Comparison of ENCODE assay signal across 9 mouse cellular contexts in genomic region chr10:91883155-91883554, GRCm38 (mm10).
DNase-seq lines count a peak whose midpoint lies in the region; ATAC-seq and TF ChIP-seq lines count a peak whose summit lies in the region.
"Had no signal": no experiment of that assay in that cellular context is flagged by ENCODE, and none has a peak within 500 bp of the region (broad histone marks: within the 10 kb centered on the region; RNA-seq: fewer than 3 reads in every experiment).

No protein-coding gene starts in this region.

- DNase-seq in gastrocnemius, adult 2 months, result no peak
- no peak for DNase-seq in gastrocnemius, postnatal 36 days
- DNase-seq in midbrain, embryonic 14.5 days, result peak; percentile 17
- DNase-seq in embryo, embryonic 11 days, result peak; percentile 20
- DNase-seq in thymus, postnatal 36 days, result no peak

- H3K4me3 ChIP-seq in gastrocnemius, adult 2 months, result no peak overlapping the region
- no peak overlapping the region for H3K4me3 ChIP-seq in midbrain, embryonic 14.5 days (replicated peaks; ENCODE audit: low read depth, low read length)
- H3K4me3 ChIP-seq in midbrain, embryonic 15.5 days, result no peak overlapping the region
- no peak overlapping the region for H3K4me3 ChIP-seq in olfactory bulb, adult 2 months (ENCODE audit: insufficient read depth, low read depth, low read length)
- H3K4me3 ChIP-seq in heart, embryonic 12.5 days, result no peak overlapping the region
- H3K4me3 ChIP-seq: limb, embryonic 13.5 days had no signal

- intact Hi-C loops in gastrocnemius, adult 2 months (cut with DNase I), result no loop called here
- intact Hi-C loops in gastrocnemius, postnatal 36 days (cut with DNase I), result no loop called here

- H3K4me2 ChIP-seq in midbrain, embryonic 14.5 days (ENCODE audit: low read length), result no peak overlapping the region
- no peak overlapping the region for H3K4me2 ChIP-seq in midbrain, embryonic 15.5 days
- H3K4me2 ChIP-seq in heart, embryonic 12.5 days, result no peak overlapping the region
- H3K4me2 ChIP-seq: limb, embryonic 13.5 days had no signal

- H3K27ac ChIP-seq in gastrocnemius, adult 2 months, result no peak overlapping the region
- no peak overlapping the region for H3K27ac ChIP-seq in midbrain, embryonic 14.5 days (replicated peaks; ENCODE audit: low read depth, low read length)
- H3K27ac ChIP-seq in midbrain, embryonic 15.5 days, result no peak overlapping the region
- no peak overlapping the region for H3K27ac ChIP-seq in olfactory bulb, adult 2 months (ENCODE audit: insufficient read depth, low read depth, low read length)
- H3K27ac ChIP-seq in heart, embryonic 12.5 days (ENCODE audit: poor library complexity, severe bottlenecking), result no peak overlapping the region
- H3K27ac ChIP-seq: limb, embryonic 13.5 days had no signal

- H3K9ac ChIP-seq in midbrain, embryonic 14.5 days (replicated peaks; ENCODE audit: low read length), result no peak overlapping the region
- H3K9ac ChIP-seq in midbrain, embryonic 15.5 days, result no peak overlapping the region
- H3K9ac ChIP-seq in heart, embryonic 12.5 days, result no peak overlapping the region
- H3K9ac ChIP-seq: limb, embryonic 13.5 days had no signal

- TF ChIP-seq CTCF in gastrocnemius, adult 2 months (IDR thresholded peaks at IDR 0.05), result peak; percentile 54
- TF ChIP-seq CTCF in olfactory bulb, adult 2 months (IDR thresholded peaks at IDR 0.05; ENCODE audit: insufficient read depth, low read depth, low read length), result peak; percentile 45; the same call in 1 of the 2 replicates

- H3K27me3 ChIP-seq in midbrain, embryonic 14.5 days (ENCODE audit: control insufficient read depth, insufficient read depth, low read length), result no peaks in the 10 kb centered on the region
- no peaks in the 10 kb centered on the region for H3K27me3 ChIP-seq in midbrain, embryonic 15.5 days (replicated peaks)
- H3K27me3 ChIP-seq in heart, embryonic 12.5 days (replicated peaks), result no peaks in the 10 kb centered on the region
- H3K27me3 ChIP-seq: limb, embryonic 13.5 days had no signal

- H3K36me3 ChIP-seq in midbrain, embryonic 14.5 days (ENCODE audit: control insufficient read depth, insufficient read depth, low read length), result no peaks in the 10 kb centered on the region
- no peaks in the 10 kb centered on the region for H3K36me3 ChIP-seq in midbrain, embryonic 15.5 days (replicated peaks)
- no peaks in the 10 kb centered on the region for H3K36me3 ChIP-seq in heart, embryonic 12.5 days
- H3K36me3 ChIP-seq: limb, embryonic 13.5 days had no signal

- 68% methylated on average over 5 of the region's 5 CpGs for WGBS in midbrain, embryonic 14.5 days
- 68% methylated on average over 5 of the region's 5 CpGs for WGBS in midbrain, embryonic 15.5 days
- WGBS in olfactory bulb, adult 2 months, result 74% methylated on average over 5 of the region's 5 CpGs
- WGBS in heart, embryonic 12.5 days, result 60% methylated on average over 5 of the region's 5 CpGs

- H3K9me3 ChIP-seq in midbrain, embryonic 14.5 days (ENCODE audit: control insufficient read depth, low read length), result no peaks in the 10 kb centered on the region
- no peaks in the 10 kb centered on the region for H3K9me3 ChIP-seq in midbrain, embryonic 15.5 days
- no peaks in the 10 kb centered on the region for H3K9me3 ChIP-seq in heart, embryonic 12.5 days (replicated peaks)
- H3K9me3 ChIP-seq: limb, embryonic 13.5 days had no signal

- peaks cover 8% of the 10 kb centered on the region; the same call in 1 of the 2 replicates for H3K4me1 ChIP-seq in midbrain, embryonic 14.5 days (ENCODE audit: control insufficient read depth, insufficient read depth, low read length)
- H3K4me1 ChIP-seq in midbrain, embryonic 15.5 days, result peaks cover 9% of the 10 kb centered on the region
- H3K4me1 ChIP-seq in olfactory bulb, adult 2 months (ENCODE audit: control insufficient read depth, insufficient read depth, low read length), result peaks cover 3% of the 10 kb centered on the region
- no peaks in the 10 kb centered on the region for H3K4me1 ChIP-seq in heart, embryonic 12.5 days (replicated peaks)
- H3K4me1 ChIP-seq: limb, embryonic 13.5 days had no signal

- TF ChIP-seq POLR2A in olfactory bulb, adult 2 months (IDR thresholded peaks at IDR 0.05; ENCODE audit: insufficient read depth, low read depth, low read length), result no peak

- ATAC-seq in midbrain, embryonic 14.5 days (ENCODE audit: low FRiP score, low TSS enrichment), result no peak
- no peak for ATAC-seq in midbrain, embryonic 15.5 days (replicated peaks)
- no peak for ATAC-seq in heart, embryonic 12.5 days (ENCODE audit: insufficient number of reproducible peaks, low FRiP score)

Comparison
In these comparisons a context has a peak if more than half of its experiments do, and no peak if none do; other contexts are left out.
1. DNase-seq: peak in midbrain, embryonic 14.5 days (single experiment) and embryo, embryonic 11 days (single experiment); none in gastrocnemius, adult 2 months (single experiment), gastrocnemius, postnatal 36 days (0 of 2) and thymus, postnatal 36 days (0 of 2).